31 mouse cellular contexts compared by ENCODE assay signal in the genomic region with DNA sequence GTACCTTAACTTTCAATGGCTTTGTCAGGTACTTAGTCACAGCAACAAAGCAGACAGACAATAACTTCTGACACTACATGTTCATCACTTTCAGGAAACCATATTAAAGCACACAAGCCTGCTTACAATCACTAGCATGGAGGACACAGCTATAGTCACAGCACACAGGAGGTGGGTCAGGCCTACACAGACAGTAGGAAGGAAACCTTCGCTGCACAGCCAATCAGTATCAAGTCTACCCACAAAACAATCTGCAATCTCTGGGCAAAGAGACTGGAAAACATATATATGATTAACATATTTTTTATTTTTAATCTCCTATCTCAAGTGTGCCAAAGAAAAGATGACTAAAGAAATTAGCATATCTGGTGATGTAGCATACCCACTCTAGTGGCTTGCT.
"Had no signal": no experiment of that assay in that cellular context is flagged by ENCODE, and none has a peak within 500 bp of the region (broad histone marks: within the 10 kb centered on the region; RNA-seq: fewer than 3 reads in every experiment).

No protein-coding gene starts in this region.

- H3K9me3 ChIP-seq: heart, embryonic 12.5 days; heart, embryonic 13.5 days; heart, embryonic 15.5 days; hindbrain, embryonic 10.5 days; hindbrain, embryonic 12.5 days; hindbrain, embryonic 13.5 days; hindbrain, embryonic 15.5 days; intestine, embryonic 15.5 days; kidney, embryonic 15.5 days had no signal

- H3K36me3 ChIP-seq: hindbrain, embryonic 15.5 days; intestine, embryonic 15.5 days had no signal

- ATAC-seq: hindbrain, embryonic 16.5 days; hindbrain, postnatal 0 days; inflammation-experienced regulatory T-cells, adult 6 months; intestine, embryonic 15.5 days; intestine, embryonic 16.5 days; intestine, postnatal 0 days had no signal

- DNase-seq: heart, postnatal 10 days; heart, postnatal 14 days; heart, postnatal 36 days; heart, postnatal 4 days; kidney, adult 11 months; kidney, adult 18-20 months; kidney, adult 2 months; kidney, adult 8-10 months; kidney, adult 9 months; kidney, postnatal 10 days; kidney, postnatal 14 days; kidney, postnatal 25 days; kidney, postnatal 36 days; kidney, postnatal 4 days; layer of hippocampus, adult 9-11 months had no signal

- H3K27me3 ChIP-seq: heart, embryonic 12.5 days; heart, embryonic 13.5 days; heart, embryonic 15.5 days; hindbrain, embryonic 12.5 days; hindbrain, embryonic 13.5 days; hindbrain, embryonic 15.5 days; intestine, embryonic 15.5 days; kidney, embryonic 15.5 days had no signal

- H3K4me3 ChIP-seq: heart, embryonic 12.5 days; heart, embryonic 13.5 days; heart, embryonic 15.5 days; hindbrain, embryonic 10.5 days; hindbrain, embryonic 12.5 days; hindbrain, embryonic 13.5 days; hindbrain, embryonic 15.5 days; intestine, embryonic 15.5 days; kidney, embryonic 15.5 days; layer of hippocampus, adult 2 months; left cerebral cortex, adult 2 months had no signal
